Mouse (Mus musculus) left cerebral cortex, adult 9 months (tissue): ENCODE measurements around the gene Mrgprb3.

Experiments
- DNase-seq, 2 experiments: peaks; one replicate each; pipeline ENCODE4 v3.0.0; 2022; ENCODE audit warnings: low spot score in 2 of 2

The Mrgprb3 gene

DNA sequence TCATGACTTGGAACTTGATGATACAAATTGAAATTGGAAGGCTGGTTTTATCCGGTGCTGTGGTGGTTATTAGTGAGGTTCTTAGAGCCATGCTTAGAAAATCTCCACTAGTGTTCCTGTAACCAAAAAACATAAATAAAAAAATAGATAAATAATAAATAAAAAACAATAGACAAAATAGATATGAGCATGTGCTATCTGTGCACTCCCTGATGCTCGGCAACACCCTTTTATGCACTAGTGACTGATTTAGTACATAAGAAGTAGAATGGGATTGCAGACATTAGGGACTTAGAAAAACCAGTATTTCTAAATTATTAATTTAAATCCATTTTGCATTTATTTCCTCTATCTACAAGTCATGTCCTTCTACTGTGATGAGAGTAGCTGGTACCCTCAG lies at the start of gene Mrgprb3:
TSS of gene Mrgprb3 (minus strand) at position 101 of the 400 bp plus-strand sequence.
- DNase-seq, result no peak
